Mouse (Mus musculus) heart, embryonic 14.5 days (tissue): ENCODE measurements around the gene Neurl3. TPM values are rescaled to one million over a fixed set of nuclear protein-coding genes. Genes with fewer than 3 reads are reported as not detected.

Experiments
- ATAC-seq: fragments of 200-750 bp; cut with Nextera tagmentation; 2 replicates; pipeline ENCODE4 v1.8.0; 2017; ENCODE audit warnings: low read depth, moderate TSS enrichment; ENCODE audit not compliant: insufficient number of reproducible peaks, insufficient read depth, low FRiP score
- H3K27ac ChIP-seq, 2 experiments: fragments of 200-500 bp in 1 of 2; fragments of 300-500 bp in 1 of 2; sonication (generic) in 1 of 2; replicated peaks in 1 of 2; 2 replicates each; pipeline ENCODE4 v1.5.1; 2012 to 2014; ENCODE audit warnings: low read depth in 2 of 2, low read length in 2 of 2, control low read depth in 1 of 2, mild to moderate bottlenecking in 1 of 2, mixed read lengths in 1 of 2; ENCODE audit not compliant: control insufficient read depth in 1 of 2, insufficient read depth in 1 of 2
- H3K27me3 ChIP-seq: fragments of 300-500 bp; sonication (generic); 2 replicates; pipeline ENCODE4 v1.6.1; 2014; ENCODE audit warnings: mild to moderate bottlenecking, low read length, control low read depth; ENCODE audit not compliant: control insufficient read depth, insufficient read depth
- H3K36me3 ChIP-seq: fragments of 300-500 bp; sonication (generic); 2 replicates; pipeline ENCODE4 v1.6.1; 2014; ENCODE audit warnings: mild to moderate bottlenecking, control low read depth, low read length, mixed read lengths; ENCODE audit not compliant: control insufficient read depth, insufficient read depth
- H3K4me1 ChIP-seq, 2 experiments: fragments of 200-500 bp in 1 of 2; fragments of 300-500 bp in 1 of 2; sonication (generic) in 1 of 2; 2 replicates each; pipeline ENCODE4 v1.6.1; 2012 to 2014; ENCODE audit warnings: low read length in 2 of 2, control low read depth in 1 of 2, mixed read lengths in 1 of 2; ENCODE audit not compliant: control insufficient read depth in 2 of 2, insufficient read depth in 2 of 2
- H3K4me2 ChIP-seq: fragments of 300-500 bp; sonication (generic); 2 replicates; pipeline ENCODE4 v1.6.1; 2014; ENCODE audit warnings: mild to moderate bottlenecking, low read length
- H3K4me3 ChIP-seq, 2 experiments: fragments of 200-500 bp in 1 of 2; fragments of 300-500 bp in 1 of 2; sonication (generic) in 1 of 2; 2 replicates each; pipeline ENCODE4 v1.5.1; 2012 to 2014; ENCODE audit warnings: low read length in 2 of 2, mild to moderate bottlenecking in 2 of 2, control low read depth in 1 of 2, low read depth in 1 of 2, moderate library complexity in 1 of 2; ENCODE audit not compliant: control insufficient read depth in 1 of 2, insufficient read depth in 1 of 2
- H3K9ac ChIP-seq: fragments of 300-500 bp; sonication (generic); 2 replicates; pipeline ENCODE4 v1.6.1; 2014; ENCODE audit warnings: mild to moderate bottlenecking, low read length
- H3K9me3 ChIP-seq: fragments of 300-500 bp; sonication (generic); 2 replicates; pipeline ENCODE4 v1.6.1; 2016; ENCODE audit warnings: low read length, control low read depth; ENCODE audit not compliant: control insufficient read depth
- WGBS: fragments of 180-500 bp; shearing (Covaris S2); extraction: QIAGEN DNeasy Blood & Tissue Kit; methylation state at CpG from one replicate; pipeline ENCODE4 v1.1.7; 2014; 5-methylcytosine and 5-hydroxymethylcytosine counted together
- polyA plus RNA-seq: library from polyadenylated mRNA; unstranded; fragments of >200 nt; fragmentation: Nextera tagmentation; extraction: Ambion mirVana; gene quantifications from 2 replicates; pipeline ENCODE4 v1.2.1, GENCODE M21; 2014

Gene Neurl3
- polyA plus RNA-seq, 1 experiment from 2014 or later = 4.6 TPM

DNA sequence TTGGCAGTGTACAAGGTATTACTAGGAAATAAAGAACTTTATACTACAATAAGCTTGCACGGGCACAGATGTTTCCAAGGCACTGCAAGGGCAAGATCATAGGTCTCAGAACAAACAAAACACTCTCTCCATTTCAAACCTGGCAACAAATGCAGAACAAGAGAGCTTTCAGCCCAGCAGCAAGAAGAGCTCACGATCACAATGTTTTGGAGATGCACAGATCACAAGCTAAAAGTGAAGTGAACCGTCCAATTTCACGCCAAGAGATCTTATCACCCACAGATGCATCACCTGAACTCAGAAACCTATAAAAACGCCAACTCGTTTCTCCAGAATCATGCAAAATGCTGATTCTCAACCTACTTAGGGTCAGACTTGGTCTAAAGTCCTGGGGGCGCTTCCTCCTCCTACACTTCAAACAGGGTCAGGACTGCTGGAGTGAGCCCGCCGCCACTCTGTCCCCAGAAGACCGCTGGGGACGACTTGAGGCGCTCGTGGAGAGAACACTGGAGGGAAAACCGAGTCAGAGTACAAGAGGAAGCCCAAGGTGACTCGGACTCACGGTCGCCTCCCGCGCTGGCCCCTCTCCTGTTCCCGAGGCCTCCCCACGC lies 30.9 kb downstream of the Neurl3 start:
- Histone ChIP-seq H3K9me3 (no peaks in the 10 kb centered on the region), H3K4me2 (peak overlapping the region; percentile 92), H3K27ac (peak overlapping the region; percentile 46 to 71; a peak in 3 of 4 replicates), H3K4me3 (peak overlapping the region; percentile 77 to 92), H3K27me3 (no peaks in the 10 kb centered on the region), H3K9ac (peak overlapping the region; percentile 87), H3K36me3 (no peaks in the 10 kb centered on the region), H3K4me1 (peaks cover 0 to 12% of the 10 kb centered on the region in 2 experiments; a peak in 2 of 4 replicates)
- ATAC-seq = 0 out of 2 replicates have a peak, but pooled peaks have one; percentile 9
- WGBS = 3% methylated on average over 21 of the region's 21 CpGs

DNA sequence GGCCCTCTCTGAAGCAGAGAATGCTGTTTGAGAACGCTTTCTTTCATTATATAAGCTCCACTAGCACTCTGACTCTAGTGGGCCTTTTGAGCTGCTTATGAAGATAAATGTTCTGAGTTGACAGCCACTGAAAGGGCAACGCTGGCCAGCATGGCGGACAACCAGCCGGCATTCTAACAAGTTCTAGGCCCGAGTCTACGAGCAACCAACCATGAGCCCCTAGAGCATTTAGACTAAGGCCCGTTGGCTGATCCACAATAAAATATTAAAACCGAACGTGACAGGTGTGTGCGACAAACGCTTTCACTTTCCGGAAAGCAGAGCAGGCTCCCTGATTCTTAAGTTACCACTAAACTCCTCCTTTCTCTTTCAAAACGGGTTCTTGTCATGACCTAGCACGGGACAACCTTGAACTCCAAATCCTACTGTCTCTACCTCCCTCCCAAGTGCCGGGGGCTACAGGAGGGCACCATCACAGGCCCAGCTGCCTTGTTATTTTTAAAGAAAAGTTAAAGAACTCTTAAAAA lies 32.5 kb downstream of the Neurl3 start:
- H3K4me1 ChIP-seq = peaks cover 0 to 12% of the 10 kb centered on the region in 2 experiments; a peak in 2 of 4 replicates
- no peaks in the 10 kb centered on the region for H3K36me3 ChIP-seq
- no peak overlapping the region for H3K4me3 ChIP-seq
- no peak overlapping the region for H3K27ac ChIP-seq
- no peak overlapping the region for H3K4me2 ChIP-seq
- no peaks in the 10 kb centered on the region for H3K27me3 ChIP-seq
- no peak overlapping the region for H3K9ac ChIP-seq
- ATAC-seq = no peak
- H3K9me3 ChIP-seq = no peaks in the 10 kb centered on the region
- WGBS = 92% methylated on average over 15 of the region's 15 CpGs

DNA sequence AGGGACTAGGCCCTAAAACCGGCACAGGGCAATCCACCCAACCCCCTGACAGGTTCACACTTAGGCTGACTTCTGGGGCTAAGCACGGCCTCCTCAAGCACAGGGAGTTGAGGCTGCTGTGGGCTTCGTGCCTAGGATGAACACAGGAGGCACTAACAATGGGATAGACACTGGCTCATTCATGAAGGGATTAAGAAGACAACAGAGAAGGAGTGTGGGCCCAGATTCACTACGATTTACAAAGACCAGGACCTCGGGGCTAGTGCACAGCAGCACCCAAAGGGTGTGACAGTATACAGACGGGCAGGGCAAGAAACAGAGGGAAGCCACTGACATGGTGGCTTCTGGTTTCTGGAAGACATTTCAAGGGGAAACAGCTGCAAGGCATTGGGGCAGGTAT lies 34.3 kb downstream of the Neurl3 start:
- H3K27me3 ChIP-seq = no peaks in the 10 kb centered on the region
- H3K9ac ChIP-seq = no peak overlapping the region
- no peak for ATAC-seq
- no peak overlapping the region for H3K27ac ChIP-seq
- WGBS = 72% methylated on average over 6 of the region's 6 CpGs
- H3K4me2 ChIP-seq = no peak overlapping the region
- H3K9me3 ChIP-seq = no peaks in the 10 kb centered on the region
- H3K4me3 ChIP-seq = no peak overlapping the region
- H3K36me3 ChIP-seq = no peaks in the 10 kb centered on the region
- peaks cover 0 to 17% of the 10 kb centered on the region in 2 experiments; a peak in 2 of 4 replicates for H3K4me1 ChIP-seq

DNA sequence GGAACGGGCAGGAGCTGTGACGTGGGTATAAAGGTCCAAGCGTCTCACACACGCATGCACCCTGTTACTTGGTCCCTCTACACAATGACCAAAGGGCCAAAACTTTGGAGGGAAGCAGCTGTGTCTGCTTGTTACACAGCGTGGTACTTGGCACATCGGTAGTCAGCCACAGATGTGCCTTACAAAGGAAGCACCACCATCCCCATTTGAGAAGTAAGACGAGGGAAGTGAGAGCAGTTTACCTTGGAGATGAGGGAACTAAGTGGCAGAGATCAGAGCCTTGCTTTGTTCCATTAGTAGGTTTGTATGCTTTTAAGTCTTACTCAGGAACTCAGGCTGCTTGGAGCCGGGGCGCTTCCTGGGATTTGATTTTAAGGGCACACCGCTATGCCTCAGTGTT lies 35.1 kb downstream of the Neurl3 start:
- WGBS = 94% methylated on average over 10 of the region's 10 CpGs
- H3K9ac ChIP-seq = no peak overlapping the region
- no peaks in the 10 kb centered on the region for H3K9me3 ChIP-seq
- H3K36me3 ChIP-seq = 0 out of 2 replicates have a peak, but pooled peaks cover 8% of the 10 kb centered on the region
- H3K27me3 ChIP-seq = no peaks in the 10 kb centered on the region
- H3K4me2 ChIP-seq = no peak overlapping the region
- no peak for ATAC-seq
- no peak overlapping the region for H3K27ac ChIP-seq
- H3K4me3 ChIP-seq = no peak overlapping the region
- H3K4me1 ChIP-seq = peaks cover 0 to 17% of the 10 kb centered on the region in 2 experiments; a peak in 2 of 4 replicates

DNA sequence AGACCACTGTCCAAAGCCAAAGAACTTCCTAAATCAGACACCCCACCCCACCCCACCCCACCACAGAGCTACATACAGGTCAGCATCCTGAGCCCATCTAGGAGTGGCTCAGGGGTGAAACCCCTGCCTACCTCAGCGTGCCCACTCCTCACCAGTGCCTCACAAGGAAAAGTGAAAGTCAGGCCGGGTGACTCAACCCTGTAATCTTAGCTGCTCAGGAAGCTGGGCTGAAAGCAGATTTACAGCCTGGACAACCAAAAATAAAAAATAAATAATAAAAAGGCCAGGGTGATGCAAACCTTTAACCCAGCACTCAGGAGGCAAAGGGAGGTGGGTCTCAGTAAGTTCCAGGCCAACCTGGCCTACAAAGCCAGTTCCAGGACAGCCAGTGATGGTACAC lies 38.6 kb downstream of the Neurl3 start:
- Histone ChIP-seq H3K9ac (no peak overlapping the region), H3K9me3 (no peaks in the 10 kb centered on the region), H3K27ac (no peak overlapping the region), H3K4me1 (0 out of 4 replicates have a peak, but pooled peaks cover 0 to 5% of the 10 kb centered on the region in 2 experiments), H3K4me2 (no peak overlapping the region), H3K4me3 (no peak overlapping the region), H3K27me3 (no peaks in the 10 kb centered on the region), H3K36me3 (peaks cover 34% of the 10 kb centered on the region)
- no peak for ATAC-seq
- WGBS = 61% methylated on average over 2 of the region's 2 CpGs

DNA sequence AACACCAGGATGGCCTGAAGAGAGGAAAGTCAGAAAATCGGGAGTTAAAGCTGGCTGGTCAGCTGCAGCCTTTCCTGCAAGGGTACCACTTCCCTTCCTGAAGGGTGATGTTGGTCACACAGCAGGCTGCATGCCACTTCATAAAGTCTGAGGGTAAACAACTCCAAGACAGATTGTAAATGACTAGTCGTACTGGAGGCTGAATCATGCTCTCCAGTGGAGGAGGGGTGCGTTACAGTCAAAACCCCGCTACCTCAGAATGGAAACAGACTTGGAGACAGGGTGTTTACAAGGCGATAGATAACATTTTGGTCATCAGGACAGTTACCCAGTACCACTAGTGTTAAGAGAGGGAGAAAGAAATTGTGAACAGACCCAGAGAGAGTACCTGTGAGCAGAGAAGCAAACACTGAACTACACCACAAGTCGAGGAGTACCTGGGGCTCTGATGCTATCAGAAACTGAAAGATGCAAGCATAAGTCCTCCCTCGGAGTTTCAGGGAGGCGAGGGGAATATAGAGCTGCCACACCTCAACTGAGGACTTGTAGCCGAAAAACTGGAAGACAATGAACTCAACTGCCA lies 39.3 kb downstream of the Neurl3 start:
- Histone ChIP-seq H3K4me3 (no peak overlapping the region), H3K36me3 (peaks cover 39% of the 10 kb centered on the region), H3K4me2 (no peak overlapping the region), H3K9ac (no peak overlapping the region), H3K27ac (no peak overlapping the region), H3K27me3 (no peaks in the 10 kb centered on the region), H3K4me1 (0 out of 4 replicates have a peak, but pooled peaks cover 0 to 5% of the 10 kb centered on the region in 2 experiments), H3K9me3 (no peaks in the 10 kb centered on the region)
- WGBS = 67% methylated on average over 9 of the region's 9 CpGs
- ATAC-seq = no peak

DNA sequence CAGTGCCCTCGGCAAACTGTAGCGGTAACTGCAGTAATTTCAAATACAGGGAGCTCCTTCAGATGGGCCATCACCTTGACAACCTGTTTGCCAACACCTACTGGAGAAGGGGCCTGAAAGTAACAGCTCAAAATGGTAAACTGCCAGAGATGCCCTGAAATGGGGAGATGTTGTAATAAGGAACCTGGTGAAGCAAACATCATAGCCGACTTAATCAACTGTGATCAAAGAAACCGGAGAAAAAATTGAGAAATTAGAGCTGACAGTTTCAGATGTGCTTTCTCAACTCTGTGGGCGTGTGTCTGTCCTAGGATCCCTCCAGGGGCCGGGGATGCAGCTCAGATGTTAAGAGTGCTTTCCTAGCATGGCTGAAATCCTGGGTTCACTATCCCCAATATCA lies 41.3 kb downstream of the Neurl3 start:
- Histone ChIP-seq H3K9me3 (no peaks in the 10 kb centered on the region), H3K27ac (no peak overlapping the region), H3K27me3 (no peaks in the 10 kb centered on the region), H3K4me3 (no peak overlapping the region), H3K36me3 (peaks cover 50% of the 10 kb centered on the region), H3K4me2 (no peak overlapping the region), H3K4me1 (0 out of 4 replicates have a peak, but pooled peaks cover 0 to 5% of the 10 kb centered on the region in 2 experiments), H3K9ac (no peak overlapping the region)
- ATAC-seq = no peak
- 86% methylated on average over 6 of the region's 6 CpGs for WGBS
